Mouse (Mus musculus): ENCODE measurements around the gene Rpl4.
"Not testable (repeated sequence)": the region's sequence is repeated elsewhere in the genome, so short reads cannot be mapped to it uniquely, and the experiment has no call there.

The Rpl4 gene

DNA sequence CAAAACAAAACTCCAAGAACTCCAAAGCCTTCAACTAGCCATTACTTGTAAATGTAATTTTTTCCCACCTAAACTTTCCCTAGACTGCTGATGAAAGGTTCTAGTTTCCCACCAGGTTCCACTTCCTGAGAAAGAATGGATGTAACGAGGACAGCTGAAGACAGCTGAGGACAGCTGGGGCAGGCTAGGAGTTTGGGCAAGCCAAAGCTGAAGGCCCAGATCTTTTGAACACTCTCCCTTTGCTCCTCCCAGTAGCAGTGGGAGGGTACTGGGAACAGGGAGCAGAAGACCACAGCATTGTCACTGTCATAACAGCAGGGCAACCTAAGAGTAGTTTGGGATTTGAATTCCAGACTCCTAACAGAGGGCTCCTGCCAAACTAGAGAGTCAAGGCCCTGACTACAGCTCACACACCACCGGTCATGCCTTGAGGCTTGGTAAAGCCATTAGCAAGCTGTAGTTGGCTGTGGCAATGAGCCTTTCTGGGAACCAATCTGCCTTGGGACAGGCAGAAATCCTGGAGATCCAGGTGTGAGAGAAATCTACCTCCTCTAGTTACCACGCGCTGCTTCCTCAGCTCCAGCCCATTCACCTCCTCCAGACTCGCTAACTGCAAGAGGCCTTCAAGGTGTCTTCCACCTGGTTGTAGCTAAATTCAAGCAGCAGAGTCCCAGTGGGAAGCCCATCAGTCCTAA lies 25.0 kb downstream of the Rpl4 start:
- DNase-seq (ENCODE audit: low spot score in 2 of 2), result no peak

DNA sequence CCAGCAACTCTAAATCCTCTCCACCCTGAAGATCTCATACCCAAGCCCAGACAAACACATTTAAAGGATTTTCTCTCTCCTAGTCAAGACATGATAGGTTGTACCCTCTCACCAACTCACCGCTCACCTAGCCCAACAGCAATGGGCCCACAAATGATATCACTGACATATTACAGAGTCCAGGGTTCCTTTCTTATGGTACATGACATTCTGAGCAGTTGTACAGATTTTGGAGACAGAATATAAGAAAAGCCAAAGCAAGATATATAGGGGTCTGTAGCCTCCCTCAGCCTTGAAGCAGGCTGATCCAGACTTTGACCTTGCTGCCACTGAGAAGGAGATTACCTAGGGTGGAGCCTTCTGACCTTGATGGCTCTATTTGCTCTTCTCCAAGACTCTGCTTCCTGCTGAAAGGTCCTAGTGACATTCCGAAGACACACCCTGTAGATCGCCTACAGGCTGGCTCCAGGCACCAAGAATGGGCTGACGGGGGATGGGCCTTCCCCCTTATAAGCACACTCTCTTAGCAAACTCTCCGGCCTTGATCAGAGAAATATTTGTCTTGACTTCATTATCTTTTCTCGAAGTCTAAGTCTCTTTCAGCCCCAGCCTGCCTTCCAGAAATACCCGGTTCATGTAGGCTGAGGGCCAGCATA lies 25.7 kb downstream of the Rpl4 start:
- not testable (repeated sequence) for DNase-seq (ENCODE audit: low spot score in 2 of 2)

DNA sequence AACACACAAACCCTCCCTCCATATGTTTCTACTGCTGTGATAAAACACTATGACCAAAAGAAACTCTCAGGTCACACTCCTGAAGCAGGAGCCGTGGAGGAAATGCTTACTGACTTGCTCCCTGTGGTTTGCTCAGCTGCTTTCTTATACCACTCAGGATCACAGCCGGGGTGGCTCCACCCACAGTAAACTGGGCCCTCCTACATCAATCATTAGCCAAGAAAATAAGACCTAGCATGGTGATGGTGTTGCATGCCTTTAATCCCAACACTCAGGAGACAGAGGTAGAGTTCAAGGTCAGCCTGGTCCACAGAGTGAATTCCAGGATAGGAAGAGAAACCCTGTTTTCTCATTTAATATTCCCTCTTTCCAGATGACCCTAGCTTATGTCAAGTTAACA lies 26.7 kb downstream of the Rpl4 start:
- no peak for DNase-seq (ENCODE audit: low spot score in 2 of 2)

DNA sequence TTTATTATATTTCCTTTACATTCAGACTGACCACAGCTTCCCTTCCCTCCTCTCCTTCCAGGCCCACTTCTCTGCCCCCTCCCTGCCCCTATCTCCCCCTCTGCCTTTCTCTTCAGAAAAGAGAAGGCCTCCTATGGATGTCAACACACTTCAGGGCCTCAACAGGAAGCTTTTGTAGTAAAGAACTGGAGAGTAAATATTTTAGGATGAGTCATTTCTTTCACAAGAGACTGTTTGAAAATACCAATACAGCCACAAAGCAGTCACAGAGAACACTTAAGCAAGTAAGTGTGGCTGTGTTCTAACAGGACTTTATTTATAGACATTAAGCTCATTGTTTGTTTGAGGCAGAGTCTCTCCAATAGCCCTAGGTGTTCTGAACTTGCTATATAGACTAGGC lies 29.2 kb downstream of the Rpl4 start:
- DNase-seq (ENCODE audit: low spot score in 2 of 2), result no peak

DNA sequence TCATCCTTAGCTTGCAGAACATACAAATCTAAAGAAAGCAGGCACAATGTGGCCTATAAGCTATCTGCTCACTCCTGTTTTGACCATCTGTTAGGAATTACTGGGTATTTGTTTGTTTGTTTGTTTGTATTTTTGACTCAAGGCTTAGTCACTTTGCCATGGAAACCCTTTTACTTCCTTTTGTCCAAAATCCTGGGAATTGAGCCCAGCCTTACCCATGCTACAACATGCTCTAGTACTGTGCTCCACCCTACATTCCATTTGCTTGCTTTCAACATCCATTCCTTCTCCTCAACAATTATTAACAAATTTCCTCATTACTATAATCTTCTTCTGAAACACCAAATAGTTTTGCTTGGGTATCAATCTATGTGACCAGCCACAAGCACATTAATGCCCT lies 29.7 kb downstream of the Rpl4 start:
- no peak for DNase-seq (ENCODE audit: low spot score in 2 of 2)

DNA sequence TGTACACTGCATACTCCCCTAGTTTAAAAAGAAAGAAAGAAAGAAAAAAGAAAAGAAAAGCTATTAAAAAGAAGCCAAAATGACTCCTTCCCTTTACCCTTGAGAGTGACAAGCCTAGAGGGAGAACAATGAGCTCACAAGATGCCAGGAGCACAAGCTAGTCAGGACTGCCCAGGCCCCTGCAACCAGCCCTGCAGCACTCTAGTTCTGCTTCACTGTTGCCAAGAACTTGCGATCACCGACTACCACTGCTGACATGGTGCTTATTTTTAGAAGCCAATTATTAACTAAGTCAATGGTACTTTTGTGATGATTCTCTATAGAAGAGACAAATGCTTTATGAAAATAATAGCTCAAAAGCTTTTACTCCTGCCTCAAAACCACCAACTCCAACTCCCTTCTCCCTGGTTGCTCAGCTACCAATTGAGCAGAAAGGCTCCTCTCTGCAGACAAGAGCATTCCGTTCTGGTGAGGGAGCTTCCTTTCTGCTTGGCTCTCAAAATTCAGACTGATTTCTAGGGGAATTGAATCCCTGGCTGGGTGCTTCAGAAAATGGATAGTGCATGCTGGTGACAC lies 34.4 kb downstream of the Rpl4 start:
- DNase-seq (ENCODE audit: low spot score in 2 of 2), result no peak

DNA sequence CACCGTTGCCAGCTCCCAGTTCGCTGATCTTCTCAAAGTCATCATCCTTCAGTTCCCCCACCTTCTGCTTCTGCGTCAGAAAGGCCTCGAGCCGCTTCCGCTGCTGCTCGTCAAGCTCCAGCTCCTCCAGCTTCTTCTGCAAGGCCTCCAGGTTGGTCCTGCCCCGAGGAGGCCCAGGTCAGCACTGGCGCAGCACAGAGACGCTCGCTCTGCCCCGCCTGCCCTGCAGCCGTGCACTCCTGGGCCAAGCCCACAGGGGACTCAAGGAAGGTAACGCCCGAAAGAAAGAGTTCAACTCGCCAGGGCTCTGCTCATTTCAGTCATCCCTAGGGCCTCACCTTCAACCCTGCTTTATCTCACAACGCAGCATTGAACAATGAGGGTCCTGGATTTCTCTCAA lies 41.3 kb downstream of the Rpl4 start:
- no peak for DNase-seq (ENCODE audit: low spot score in 2 of 2)

DNA sequence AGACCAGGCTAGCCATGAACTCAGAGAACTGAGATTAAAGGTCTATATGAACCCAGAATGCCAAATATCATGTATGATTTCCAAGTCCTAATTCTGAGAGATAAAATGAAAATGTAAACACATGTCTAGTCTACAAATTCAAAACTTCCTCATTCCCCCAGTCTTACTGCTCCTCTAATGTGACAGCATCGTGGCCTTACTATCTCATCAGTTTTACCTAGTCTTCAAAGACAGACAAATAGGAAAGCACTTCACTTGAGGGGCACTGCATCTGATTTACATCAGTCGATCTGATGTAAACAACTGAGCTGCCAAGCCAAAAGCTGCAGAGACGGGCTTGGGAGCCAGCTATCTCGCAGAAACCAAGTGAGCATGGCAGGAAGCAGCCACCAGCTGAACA lies 42.9 kb downstream of the Rpl4 start:
- no peak for DNase-seq (ENCODE audit: low spot score in 2 of 2)

DNA sequence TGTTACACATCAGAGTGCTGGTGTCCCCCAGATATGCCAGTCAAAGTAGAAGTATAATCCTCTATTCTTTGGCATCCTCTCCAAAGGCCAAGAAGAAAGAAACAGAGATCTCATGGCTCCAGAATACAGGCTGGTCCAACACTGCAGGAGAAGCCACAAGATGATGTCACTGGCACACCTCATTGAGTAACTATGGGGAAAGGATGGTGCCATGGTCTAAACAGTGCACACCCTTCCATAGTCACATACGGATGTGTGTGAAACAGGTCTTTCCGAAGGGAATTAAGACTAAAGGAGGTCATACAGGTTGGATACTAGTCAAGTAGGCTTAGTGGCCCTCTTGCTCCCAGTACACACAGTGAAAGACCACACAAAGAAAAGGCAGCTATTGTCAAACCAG lies 43.5 kb downstream of the Rpl4 start:
- no peak for DNase-seq (ENCODE audit: low spot score in 2 of 2)

DNA sequence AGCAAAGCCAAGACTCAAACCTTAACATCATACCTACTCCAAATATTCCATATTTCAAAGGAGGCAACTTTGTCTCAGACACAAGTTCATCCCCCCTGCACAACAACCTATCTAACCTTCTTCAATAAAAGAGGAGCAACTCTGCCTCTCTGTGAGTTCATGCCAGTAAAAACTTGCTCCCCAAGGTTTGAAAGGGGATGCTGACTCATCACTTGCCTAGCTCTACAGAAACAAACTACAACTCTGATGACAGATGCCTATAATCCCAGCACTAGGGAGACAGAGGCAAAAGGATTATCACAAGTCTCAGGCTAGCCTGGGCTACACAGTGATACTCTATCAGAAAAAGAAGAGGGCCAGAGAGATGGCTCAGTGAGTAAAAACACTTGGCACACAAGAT lies 44.7 kb downstream of the Rpl4 start:
- DNase-seq (ENCODE audit: low spot score in 2 of 2), result no peak

DNA sequence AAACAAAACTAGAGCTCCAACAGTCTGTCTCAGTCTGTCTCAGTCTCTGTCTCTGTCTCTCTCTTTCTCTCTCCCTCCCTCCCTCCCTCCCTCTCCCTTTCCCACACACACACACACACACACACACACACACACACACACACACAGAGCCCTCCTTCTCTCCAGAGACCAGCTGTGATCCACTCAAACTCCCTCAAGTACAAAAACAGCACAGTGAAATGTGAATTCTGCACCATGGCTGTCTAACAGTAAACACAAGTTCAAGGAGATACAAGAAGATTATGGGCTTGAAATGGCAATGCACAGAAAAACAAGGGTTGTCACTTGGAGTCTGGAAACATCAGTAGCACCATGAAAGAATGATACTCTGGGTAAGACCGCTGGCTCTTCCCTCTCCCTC lies 46.1 kb downstream of the Rpl4 start:
- no peak for DNase-seq (ENCODE audit: low spot score in 2 of 2)

DNA sequence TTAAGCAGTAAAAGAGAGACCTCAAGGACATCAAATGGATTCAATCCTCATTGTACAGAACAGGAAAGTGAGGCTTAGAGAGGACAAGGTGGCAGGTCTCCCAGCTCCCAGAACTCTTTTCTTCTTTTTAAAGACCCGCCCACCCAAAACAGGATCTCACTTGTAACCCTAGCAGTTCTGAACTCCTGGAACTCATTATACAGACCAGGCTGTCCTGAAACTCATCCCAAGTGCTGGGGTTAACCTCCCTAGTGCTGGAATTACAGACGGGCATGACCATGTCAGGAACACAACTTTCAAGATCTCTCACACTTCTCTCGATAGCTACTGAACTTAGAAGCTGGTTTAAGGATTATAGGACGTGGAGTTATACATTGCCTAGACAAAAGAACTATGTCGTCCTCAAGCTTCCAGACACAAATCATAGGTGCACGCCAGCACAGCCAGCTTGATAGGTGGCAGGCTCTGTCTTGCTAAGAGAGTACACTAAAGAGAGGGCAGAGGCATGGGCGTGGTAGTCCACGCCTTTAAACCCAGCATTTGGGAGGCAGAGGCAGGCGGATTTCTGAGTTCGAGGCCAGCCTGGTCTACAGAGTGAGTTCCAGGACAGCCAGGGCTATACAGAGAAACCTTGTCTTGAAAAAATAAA lies 46.7 kb downstream of the Rpl4 start:
- DNase-seq (ENCODE audit: low spot score in 2 of 2), result no peak

DNA sequence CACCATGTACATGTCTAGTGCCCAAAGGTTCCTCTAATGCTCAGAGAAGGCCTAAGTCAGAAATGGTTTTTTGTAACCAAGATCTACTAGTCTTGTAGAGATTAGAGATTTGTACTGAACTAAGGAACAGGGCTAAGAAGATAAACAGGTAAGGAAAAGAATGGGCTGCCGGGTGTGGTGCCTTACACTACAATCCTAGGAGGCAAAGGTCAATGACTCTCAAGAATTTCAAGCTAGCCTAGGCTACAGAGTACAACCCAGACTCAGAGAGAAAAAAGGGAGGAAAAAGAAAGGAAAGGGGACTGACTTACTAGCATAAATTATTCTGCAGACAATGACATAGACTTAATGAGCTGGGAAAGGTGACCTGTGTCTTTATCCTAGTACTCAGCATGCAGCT lies 47.4 kb downstream of the Rpl4 start:
- no peak for DNase-seq (ENCODE audit: low spot score in 2 of 2)

DNA sequence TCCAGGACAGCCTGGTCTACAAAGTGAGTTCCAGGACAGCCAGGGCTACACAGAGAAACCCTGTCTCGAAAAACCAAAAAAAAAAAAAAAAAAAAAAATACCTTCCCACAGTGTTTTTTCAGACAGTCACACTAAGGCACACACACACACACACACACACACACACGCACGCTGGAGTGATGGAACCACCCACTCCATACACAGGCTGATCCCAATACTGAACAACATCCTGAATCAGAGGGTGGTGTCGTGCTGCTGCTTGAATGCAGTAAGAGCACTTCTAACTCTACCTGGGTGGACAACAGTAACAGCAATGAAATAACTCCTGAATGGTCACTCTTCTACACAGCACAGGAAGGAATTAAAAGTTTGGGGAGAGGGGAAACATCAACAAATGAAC lies 48.3 kb downstream of the Rpl4 start:
- DNase-seq (ENCODE audit: low spot score in 2 of 2), result no peak

DNA sequence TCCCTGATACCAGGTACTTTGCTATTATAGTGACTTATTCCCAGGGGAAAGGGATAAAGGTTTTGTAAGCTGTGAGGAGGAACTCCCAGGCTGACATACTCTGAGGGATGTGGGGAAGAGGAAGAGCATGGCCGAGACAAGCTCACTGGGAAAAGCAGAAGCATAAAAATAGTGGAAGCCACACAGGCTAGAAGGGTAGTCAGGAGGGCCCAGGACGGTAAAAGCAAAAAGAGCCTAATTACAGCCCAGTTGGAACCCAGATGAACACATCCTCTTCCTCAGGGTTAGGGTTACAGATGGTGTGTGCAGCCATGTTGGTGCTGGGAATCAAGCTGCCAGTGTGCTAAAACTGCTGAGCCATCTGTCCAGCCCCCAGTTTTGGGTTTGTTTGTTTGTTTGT lies 48.9 kb downstream of the Rpl4 start:
- DNase-seq (ENCODE audit: low spot score in 2 of 2), result no peak

DNA sequence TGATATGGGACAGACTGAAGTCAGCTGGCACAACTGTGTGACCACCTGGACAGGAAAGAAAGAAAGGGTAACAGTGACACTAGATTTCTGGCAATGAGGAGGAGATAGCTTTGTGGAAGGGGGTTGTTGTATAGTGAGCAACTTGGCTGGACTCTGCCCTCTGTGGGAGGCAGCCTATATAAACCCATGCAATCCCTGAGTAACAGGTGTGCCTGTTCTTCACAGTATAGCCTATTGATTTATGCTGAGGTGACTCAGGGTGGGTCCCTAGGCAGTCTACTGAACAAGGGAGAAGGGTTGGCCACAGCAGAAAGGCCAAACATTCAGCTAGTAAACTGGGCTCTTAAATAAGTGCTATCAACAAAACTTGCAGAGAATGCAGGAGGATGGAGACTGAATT lies 52.6 kb downstream of the Rpl4 start:
- DNase-seq (ENCODE audit: low spot score in 2 of 2), result no peak

DNA sequence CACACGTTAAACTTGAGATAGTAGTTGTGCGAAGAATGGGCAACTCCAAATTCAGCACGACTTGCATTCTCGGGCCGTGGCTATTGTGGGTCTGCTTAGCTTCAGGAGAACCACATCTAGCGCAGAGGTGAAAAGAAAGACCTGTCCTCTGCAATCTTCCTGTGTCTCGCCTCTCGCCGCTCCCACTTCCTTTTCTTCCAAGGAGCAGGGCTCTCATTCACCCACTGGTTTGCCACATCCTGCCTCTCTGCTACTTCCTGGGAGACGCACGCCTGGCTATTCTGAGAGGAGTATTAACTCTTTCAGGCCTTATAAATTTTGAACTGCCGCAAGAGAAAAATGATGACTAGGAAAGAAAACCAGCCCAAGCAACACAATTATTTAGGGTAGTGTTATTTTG lies 54.6 kb downstream of the Rpl4 start:
- DNase-seq (ENCODE audit: low spot score in 2 of 2), result no peak

Measured in urinary bladder, postnatal 4 days (tissue).